Mouse (Mus musculus) retina, postnatal 7 days (tissue): ENCODE results near the gene Lrrc8d.
"Not testable (repeated sequence)": the region's sequence is repeated elsewhere in the genome, so short reads cannot be mapped to it uniquely, and the experiment has no call there.

ENCODE experiments used
- DNase-seq: peaks from one replicate; pipeline ENCODE4 v3.0.0-alpha.2; 2012; ENCODE audit warnings: low read depth, low spot score

Gene Lrrc8d

DNA sequence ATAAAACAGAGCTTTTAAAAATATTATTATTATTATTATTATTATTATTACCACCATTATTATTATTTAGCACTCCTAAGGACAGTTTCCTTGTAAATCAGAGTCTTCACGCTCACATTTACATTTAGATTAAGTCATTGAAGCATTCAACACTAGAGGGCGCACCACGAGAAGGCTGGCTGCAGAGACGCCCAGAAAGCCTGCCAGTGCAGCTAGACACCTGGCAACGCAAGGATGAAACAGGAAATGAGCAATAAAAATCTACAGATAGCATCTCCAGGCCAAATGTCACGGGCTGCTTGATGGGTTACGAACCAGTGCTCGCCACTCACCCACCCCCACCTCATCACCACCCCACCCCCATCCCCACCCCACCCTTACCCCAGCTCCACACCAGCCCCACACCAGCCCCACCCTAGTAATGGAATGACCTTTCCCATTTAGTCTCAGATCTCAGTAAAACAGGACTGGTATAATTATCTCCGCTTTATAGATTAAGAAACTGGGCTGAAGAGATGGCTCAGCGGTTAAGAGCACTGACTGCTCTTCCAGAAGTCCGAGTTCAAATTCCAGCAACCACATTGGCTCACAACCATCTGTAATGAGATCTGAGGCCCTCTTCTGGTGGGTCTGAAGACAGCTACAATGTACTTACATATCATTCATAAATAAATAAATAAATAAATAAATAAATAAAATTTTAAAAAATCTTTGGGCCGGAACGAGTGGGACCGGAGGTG lies 14.7 kb upstream of the Lrrc8d start:
- DNase-seq, result peak; percentile 70

DNA sequence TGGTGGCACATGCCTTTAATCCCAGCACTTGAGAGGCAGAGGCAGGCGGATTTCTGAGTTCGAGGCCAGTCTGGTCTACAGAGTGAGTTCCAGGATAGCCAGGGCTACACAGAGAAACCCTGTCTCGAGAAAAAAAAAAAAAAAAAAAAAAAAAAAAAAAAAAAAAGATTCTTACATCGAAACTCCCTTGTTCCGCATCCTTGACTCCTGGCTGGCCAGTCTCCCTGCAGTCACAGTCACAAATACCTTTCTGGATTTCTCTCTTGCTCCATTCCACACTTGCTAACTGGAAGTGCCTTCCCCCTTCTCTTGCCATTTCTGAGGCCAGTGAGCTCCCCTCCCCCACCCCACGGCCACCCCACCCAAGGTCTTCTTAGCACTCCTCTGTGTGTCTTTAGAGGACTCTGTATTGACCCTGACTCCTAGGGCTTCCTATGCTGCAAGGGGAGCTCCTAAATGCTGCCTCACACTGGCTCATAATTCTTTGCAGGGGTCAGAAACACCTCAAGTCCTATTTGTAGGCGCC lies 13.9 kb upstream of the Lrrc8d start:
- not testable (repeated sequence) for DNase-seq

DNA sequence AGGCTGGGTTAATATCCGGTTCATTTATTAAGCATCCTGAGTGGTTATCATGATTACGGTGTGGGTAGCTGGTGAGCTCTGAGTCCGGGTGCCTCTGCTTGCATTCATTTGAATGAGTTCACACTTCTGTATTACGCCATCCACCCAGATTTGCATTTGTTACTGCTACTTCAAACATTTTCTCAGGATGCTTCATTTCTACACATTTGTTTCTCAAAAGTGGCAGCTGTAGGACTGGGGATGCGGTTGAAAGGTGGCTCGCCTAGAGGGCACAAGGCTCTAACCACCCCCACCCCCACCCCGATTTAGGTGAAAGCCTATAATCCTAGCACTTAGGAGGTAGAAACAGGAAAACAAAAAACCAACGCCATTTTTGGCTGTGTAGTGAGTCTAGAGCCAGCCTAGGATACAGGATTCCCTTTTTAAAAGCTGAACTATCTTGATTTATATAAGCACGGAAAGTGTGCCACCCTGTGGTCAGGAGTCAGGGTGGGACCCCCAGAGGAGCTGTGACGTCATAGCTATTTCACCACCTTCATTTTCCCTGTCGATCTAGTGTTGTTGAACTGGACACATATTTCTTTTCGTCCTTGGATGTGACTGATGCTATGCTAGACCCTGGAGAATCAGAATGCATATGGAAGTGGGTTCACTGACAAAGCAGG lies 13.3 kb upstream of the Lrrc8d start:
- DNase-seq, result no peak

DNA sequence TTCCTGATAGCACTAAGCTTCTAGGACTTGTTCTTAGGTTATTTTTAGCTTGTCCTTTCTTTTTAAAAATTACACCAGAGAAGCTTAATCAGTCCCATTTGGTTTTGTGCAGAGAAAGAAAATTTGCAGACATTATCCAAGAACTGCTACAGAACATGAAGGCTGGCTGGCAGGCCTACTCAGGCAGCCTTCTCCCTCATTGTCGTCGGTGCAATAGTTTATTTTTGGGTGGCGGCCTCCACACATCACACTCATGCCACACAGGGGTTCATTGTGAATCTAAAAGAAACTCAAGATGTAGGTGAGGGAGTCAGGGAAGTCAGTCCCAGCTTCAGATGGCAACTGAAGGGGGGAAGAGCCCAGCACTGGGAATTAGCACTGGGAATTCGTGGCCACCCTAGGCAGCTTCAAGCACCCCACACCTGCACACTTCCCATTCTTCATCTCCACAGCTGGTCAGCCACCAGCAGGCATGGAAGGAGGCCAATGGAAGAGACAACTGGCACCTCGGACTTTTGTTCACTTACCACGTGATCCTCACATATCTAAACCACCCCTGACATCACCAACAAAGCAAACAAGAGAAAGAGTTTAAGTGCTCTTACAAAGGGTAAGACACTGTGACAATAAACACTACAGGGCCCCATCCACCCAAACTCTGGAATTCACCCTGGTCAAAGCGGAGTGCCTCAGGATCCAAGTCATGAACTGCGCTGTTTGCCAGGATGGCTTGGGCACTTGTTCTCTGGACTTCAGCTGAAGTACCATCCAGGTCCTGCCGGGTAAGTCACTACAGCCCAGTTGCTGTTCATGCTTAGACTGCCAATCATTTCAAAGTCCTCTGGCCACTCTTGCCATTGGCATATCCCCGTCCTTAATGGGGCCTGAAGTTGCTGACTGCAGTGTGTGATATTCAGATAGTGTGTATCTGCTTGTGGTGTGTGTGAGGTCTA lies 9.0 kb upstream of the Lrrc8d start:
- no peak for DNase-seq

GRCm38 (mm10) chr5:105691645-105692044 lies 8.1 kb upstream of the Lrrc8d start:
- DNase-seq, result no peak

DNA sequence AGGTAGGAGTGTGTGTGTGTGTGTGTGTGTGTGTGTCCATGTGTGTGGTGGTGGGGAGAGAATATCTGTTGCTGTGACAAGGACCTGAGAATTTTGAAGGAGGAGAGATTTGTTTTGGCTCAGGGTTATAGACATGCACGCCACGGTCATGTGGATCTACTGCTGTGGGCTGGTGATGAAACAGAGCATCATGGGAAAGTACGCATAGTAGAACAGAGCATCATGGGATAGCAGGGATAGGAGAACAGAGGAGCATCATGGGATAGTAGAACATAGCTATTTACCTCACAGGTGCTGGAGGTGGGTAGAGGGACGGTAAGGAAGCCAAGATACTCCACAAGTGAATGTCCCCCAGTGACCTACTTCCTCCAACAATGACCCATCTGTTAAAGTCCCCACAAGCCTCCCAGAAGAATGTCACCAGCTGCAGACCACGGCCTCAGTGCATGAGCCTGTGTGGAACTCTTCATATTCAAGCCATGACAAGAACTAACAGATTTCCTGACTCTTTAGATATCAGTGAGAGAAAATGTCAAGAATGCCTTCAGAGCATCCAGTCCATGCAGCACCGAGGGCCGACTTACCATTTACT lies 5.3 kb upstream of the Lrrc8d start:
- DNase-seq, result no peak

- no peak for DNase-seq
Measured at GRCm38 (mm10) chr5:105696049-105696448, 3.7 kb upstream of the Lrrc8d start.

DNA sequence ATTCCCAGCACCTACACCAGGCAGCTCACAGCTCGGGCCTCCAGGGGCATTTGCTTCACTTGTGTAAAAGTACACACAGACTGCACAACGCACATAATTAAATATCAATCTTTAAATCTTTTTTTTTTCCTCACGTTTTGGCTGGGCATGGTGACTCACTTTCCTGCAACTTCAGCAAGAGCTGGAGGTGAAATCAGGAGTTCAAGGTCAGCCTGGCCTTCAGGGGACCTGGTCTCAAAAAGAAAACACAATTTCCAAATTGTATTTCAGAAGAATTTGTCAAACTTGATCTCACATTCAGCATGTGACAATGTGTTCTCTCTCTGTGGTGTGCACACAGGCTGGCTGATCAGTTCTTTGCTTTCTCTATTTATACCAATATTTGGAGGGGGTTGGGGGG lies 1.9 kb upstream of the Lrrc8d start:
- no peak for DNase-seq

- DNase-seq, result no peak
Measured at GRCm38 (mm10) chr5:105698694-105699093, 1.1 kb upstream of the Lrrc8d start.

GRCm38 (mm10) chr5:105700070-105700851 lies 492 bp downstream of the Lrrc8d start:
- DNase-seq, result peak; percentile 48

- no peak for DNase-seq
Measured at GRCm38 (mm10) chr5:105701326-105701725, 1.6 kb downstream of the Lrrc8d start.

DNA sequence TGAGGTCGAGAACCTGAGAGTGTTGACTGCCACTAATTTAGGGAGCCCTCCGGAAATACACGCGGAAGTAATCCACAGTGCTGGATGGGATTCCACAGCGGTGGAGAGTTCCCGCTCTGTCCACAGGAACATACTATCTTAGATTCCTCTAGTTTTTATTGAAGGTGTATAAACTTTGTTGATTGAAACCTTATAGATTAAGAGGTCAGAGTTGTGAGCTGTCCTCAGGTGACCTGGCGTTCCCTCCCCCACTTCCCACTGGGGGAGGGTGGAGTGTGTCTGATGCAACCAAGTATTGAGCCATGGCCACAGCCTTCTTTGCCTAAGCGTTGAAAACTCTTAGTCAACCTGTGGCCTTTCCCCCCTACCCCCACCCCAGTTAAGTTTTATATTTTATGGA lies 2.1 kb downstream of the Lrrc8d start:
- DNase-seq, result no peak

- DNase-seq, result no peak
Measured at GRCm38 (mm10) chr5:105702580-105703285, 3.0 kb downstream of the Lrrc8d start.

DNA sequence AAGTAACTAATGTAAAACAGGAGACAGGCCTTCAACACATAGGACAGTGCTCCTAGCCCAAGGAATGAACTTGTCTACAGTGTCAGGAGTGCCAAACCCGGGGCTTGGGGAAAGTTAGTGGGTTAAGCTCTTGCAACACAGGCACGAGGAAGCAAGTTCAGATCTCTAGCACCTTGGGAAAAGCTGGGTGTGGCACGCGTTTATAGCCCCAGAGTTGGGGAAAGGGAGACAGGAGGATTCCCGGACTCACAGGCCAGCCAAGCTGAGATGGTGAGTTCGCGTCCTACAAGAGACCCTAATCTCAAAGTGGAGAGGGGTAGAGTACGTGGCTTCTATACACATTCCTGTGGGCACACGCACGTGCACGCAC lies 3.5 kb downstream of the Lrrc8d start:
- no peak for DNase-seq

DNA sequence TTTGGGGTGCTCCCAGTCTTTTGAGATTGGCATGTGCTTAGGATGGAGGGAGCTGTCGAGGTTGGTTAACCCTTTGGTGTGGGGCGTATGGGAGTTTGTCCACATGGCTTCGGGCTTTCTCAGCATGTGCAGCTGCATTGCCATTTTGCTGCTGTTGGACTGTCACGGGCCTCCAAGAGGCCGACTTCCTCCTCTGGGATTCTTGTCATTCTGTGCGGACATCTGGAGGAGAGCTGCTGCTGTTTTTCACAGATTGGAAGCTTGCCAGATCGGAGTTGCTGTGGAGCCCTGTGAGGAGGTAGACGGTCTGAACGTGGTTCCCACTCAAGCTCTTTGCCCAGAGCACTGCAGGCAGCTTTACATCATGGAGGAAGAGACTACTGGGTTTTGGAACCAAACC lies 4.8 kb downstream of the Lrrc8d start:
- DNase-seq, result no peak

GRCm38 (mm10) chr5:105706635-105707034 lies 6.9 kb downstream of the Lrrc8d start:
- DNase-seq, result no peak

DNA sequence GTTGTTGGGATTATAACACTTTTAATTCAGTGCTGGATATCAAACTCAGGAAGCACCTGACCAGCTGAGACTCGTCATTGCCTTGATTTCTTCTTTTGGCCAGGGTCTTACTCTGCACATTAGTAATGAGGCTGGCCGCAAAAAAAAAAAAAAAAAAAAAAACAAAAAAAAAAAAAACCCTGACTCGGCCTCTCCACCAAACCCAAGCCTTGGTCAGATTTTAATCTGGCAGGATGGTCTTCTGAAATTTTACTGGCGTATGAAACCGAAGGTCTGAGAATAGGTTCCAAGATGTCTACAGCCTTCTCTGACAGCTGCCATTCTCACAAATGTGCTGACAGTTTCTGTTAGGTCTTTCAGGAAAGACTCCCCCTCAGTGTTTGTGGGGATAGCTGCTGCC lies 8.5 kb downstream of the Lrrc8d start:
- DNase-seq, result no peak

DNA sequence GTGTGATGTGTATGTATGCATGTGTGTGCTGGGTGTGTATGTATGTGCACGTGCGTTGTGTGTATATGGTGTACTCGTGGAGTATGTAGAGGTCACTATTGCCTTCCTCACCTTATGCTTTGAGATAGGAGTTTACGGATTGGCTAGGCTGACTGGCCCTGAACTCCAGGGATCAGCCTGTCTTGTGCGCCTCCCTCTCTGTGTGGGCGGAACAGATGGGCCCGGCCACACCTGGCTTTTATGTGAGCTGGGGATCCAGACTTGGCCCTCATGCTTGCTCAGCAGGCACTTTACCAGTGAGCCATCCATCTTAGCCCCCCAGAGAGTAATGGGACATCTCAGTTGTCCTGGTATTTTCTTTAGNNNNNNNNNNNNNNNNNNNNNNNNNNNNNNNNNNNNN lies 10.7 kb downstream of the Lrrc8d start:
- no peak for DNase-seq

DNA sequence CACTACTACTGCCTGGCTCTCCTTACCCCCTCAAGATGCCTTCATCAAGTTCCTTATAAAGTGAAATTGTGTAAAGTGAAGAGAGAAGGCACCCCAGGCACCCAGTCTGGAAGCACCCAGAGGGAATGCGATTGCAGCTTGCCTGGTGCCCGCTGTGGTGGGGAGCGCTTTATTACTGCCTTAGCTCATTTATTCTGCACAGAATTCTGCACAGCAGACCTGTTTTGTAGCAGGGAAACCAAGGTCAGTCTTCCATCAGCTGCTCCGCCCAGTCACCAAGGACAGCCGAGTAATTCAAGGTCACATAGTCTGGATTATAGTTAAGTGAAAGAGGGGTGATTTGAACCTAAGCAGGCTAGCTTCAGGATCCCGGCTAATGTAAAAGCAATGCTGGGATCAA lies 14.7 kb downstream of the Lrrc8d start:
- DNase-seq, result no peak

GRCm38 (mm10) chr5:105715095-105715494 lies 15.3 kb downstream of the Lrrc8d start:
- DNase-seq, result no peak
